Mouse (Mus musculus): ENCODE results near the gene Dync1li1. TPM values are rescaled to one million over a fixed set of nuclear protein-coding genes. Genes with fewer than 3 reads are reported as not detected.
A peak's percentile ranks its signal among the peaks of the same experiment; 100 is the strongest.

The Dync1li1 gene
- polyA plus RNA-seq, 1 experiment from 2014 or later: 44.5 TPM

DNA sequence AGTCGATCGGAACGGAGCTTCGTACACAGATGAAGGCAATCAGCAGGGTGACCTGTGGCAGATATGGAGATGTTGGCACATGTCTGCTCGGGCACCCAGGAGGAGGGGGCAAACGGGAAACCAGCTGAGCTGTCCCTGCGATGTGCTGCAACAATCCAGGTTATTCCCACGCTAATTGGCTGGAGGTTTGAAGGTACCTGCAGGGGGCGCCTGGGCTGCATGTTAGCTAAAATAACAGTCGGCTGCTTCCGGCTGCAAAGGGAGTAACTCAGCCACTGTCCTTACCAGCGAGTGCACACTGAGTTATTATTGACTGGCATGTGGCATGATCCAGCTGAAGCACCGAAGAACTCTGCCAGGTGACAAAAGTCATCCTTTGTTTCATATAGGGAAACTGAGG lies 74.8 kb downstream of the Dync1li1 start:
- Histone ChIP-seq H3K36me3 (ENCODE audit: insufficient read depth, low read length) (no peaks in the 10 kb centered on the region), H3K27ac (ENCODE audit: low read length) (no peak overlapping the region), H3K4me3 (ENCODE audit: low read depth, low read length) (no peak overlapping the region), H3K9ac (replicated peaks; ENCODE audit: low read depth) (no peak overlapping the region), H3K9me3 (ENCODE audit: low read length) (no peaks in the 10 kb centered on the region), H3K4me1 (ENCODE audit: insufficient read depth, low read depth, low read length) (no peaks in the 10 kb centered on the region), H3K27me3 (replicated peaks; ENCODE audit: insufficient read depth, low read length) (no peaks in the 10 kb centered on the region), H3K4me2 (replicated peaks; ENCODE audit: low read depth, low read length) (no peak overlapping the region)
- no peak for ATAC-seq
- WGBS: 60% methylated on average over 13 of the region's 13 CpGs
- TF ChIP-seq EP300 (IDR thresholded peaks at IDR 0.05) (no peak), CTCF (IDR thresholded peaks at IDR 0.05) (peak; percentile 69)
- DNase-seq (ENCODE audit: low spot score): peak; percentile 55

GRCm38 (mm10) chr9:114767030-114767429 lies 78.4 kb downstream of the Dync1li1 start:
- no peaks in the 10 kb centered on the region for H3K9me3 ChIP-seq (ENCODE audit: low read length)
- no peaks in the 10 kb centered on the region for H3K4me1 ChIP-seq (ENCODE audit: insufficient read depth, low read depth, low read length)
- 61% methylated on average over 13 of the region's 13 CpGs for WGBS
- H3K27me3 ChIP-seq (replicated peaks; ENCODE audit: insufficient read depth, low read length): no peaks in the 10 kb centered on the region
- DNase-seq (ENCODE audit: low spot score): no peak
- no peak overlapping the region for H3K4me3 ChIP-seq (ENCODE audit: low read depth, low read length)
- no peak overlapping the region for H3K9ac ChIP-seq (replicated peaks; ENCODE audit: low read depth)
- H3K4me2 ChIP-seq (replicated peaks; ENCODE audit: low read depth, low read length): no peak overlapping the region
- H3K27ac ChIP-seq (ENCODE audit: low read length): no peak overlapping the region
- ATAC-seq: 0 out of 2 replicates have a peak, but pooled peaks have one; percentile 16
- no peaks in the 10 kb centered on the region for H3K36me3 ChIP-seq (ENCODE audit: insufficient read depth, low read length)
- TF ChIP-seq CTCF (IDR thresholded peaks at IDR 0.05) (no peak), EP300 (IDR thresholded peaks at IDR 0.05) (no peak)

DNA sequence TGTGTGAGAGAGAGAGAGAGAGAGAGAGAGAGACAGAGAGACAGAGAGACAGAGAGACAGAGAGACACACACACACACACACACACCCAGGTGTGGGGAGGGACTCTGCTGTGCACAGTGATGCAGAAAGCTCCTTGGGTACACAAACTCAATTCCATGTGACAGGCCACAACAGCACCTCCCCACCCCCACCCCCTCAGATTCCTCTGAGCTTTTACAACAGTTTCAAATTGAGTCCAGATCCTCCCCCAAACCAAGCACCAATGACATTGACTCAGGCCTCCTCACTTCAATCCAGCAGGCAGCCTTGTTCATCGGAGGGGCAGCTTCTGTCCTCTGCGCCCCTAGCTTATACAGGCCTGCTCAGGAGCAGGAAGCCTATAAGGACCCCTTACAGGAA lies 78.9 kb downstream of the Dync1li1 start:
- TF ChIP-seq CTCF (IDR thresholded peaks at IDR 0.05) (no peak), EP300 (IDR thresholded peaks at IDR 0.05) (no peak)
- Histone ChIP-seq H3K4me2 (replicated peaks; ENCODE audit: low read depth, low read length) (no peak overlapping the region), H3K27me3 (replicated peaks; ENCODE audit: insufficient read depth, low read length) (no peaks in the 10 kb centered on the region), H3K36me3 (ENCODE audit: insufficient read depth, low read length) (no peaks in the 10 kb centered on the region), H3K27ac (ENCODE audit: low read length) (0 out of 2 replicates have a peak overlapping the region, but pooled peaks have one; percentile 38), H3K4me3 (ENCODE audit: low read depth, low read length) (no peak overlapping the region), H3K9ac (replicated peaks; ENCODE audit: low read depth) (no peak overlapping the region), H3K4me1 (ENCODE audit: insufficient read depth, low read depth, low read length) (no peaks in the 10 kb centered on the region), H3K9me3 (ENCODE audit: low read length) (no peaks in the 10 kb centered on the region)
- 69% methylated on average over 2 of the region's 2 CpGs for WGBS
- 0 out of 2 replicates have a peak, but pooled peaks have one; percentile 20 for ATAC-seq
- DNase-seq (ENCODE audit: low spot score): no peak

GRCm38 (mm10) chr9:114768066-114768465 lies 79.5 kb downstream of the Dync1li1 start:
- H3K9ac ChIP-seq (replicated peaks; ENCODE audit: low read depth): no peak overlapping the region
- WGBS: 43% methylated on average over 10 of the region's 10 CpGs
- H3K4me1 ChIP-seq (ENCODE audit: insufficient read depth, low read depth, low read length): no peaks in the 10 kb centered on the region
- H3K4me2 ChIP-seq (replicated peaks; ENCODE audit: low read depth, low read length): no peak overlapping the region
- TF ChIP-seq EP300 (IDR thresholded peaks at IDR 0.05) (no peak), CTCF (IDR thresholded peaks at IDR 0.05) (no peak)
- no peaks in the 10 kb centered on the region for H3K36me3 ChIP-seq (ENCODE audit: insufficient read depth, low read length)
- peak; percentile 39 for DNase-seq (ENCODE audit: low spot score)
- 0 out of 2 replicates have a peak overlapping the region, but pooled peaks have one; percentile 38 for H3K27ac ChIP-seq (ENCODE audit: low read length)
- peak; percentile 47; the same call in 1 of the 2 replicates for ATAC-seq
- H3K27me3 ChIP-seq (replicated peaks; ENCODE audit: insufficient read depth, low read length): no peaks in the 10 kb centered on the region
- H3K4me3 ChIP-seq (ENCODE audit: low read depth, low read length): no peak overlapping the region
- no peaks in the 10 kb centered on the region for H3K9me3 ChIP-seq (ENCODE audit: low read length)

GRCm38 (mm10) chr9:114770224-114770623 lies 81.6 kb downstream of the Dync1li1 start:
- no peak overlapping the region for H3K27ac ChIP-seq (ENCODE audit: low read length)
- 84% methylated on average over 4 of the region's 4 CpGs for WGBS
- no peak overlapping the region for H3K4me2 ChIP-seq (replicated peaks; ENCODE audit: low read depth, low read length)
- ATAC-seq (0 out of 2 replicates have a peak, but pooled peaks have one; percentile 27), DNase-seq (ENCODE audit: low spot score) (peak; percentile 39)
- no peak overlapping the region for H3K4me3 ChIP-seq (ENCODE audit: low read depth, low read length)
- no peaks in the 10 kb centered on the region for H3K27me3 ChIP-seq (replicated peaks; ENCODE audit: insufficient read depth, low read length)
- H3K4me1 ChIP-seq (ENCODE audit: insufficient read depth, low read depth, low read length): peaks cover 3% of the 10 kb centered on the region; the same call in 1 of the 2 replicates
- H3K9ac ChIP-seq (replicated peaks; ENCODE audit: low read depth): no peak overlapping the region
- no peaks in the 10 kb centered on the region for H3K36me3 ChIP-seq (ENCODE audit: insufficient read depth, low read length)
- no peak for TF ChIP-seq CTCF (IDR thresholded peaks at IDR 0.05)
- TF ChIP-seq EP300 (IDR thresholded peaks at IDR 0.05): no peak
- no peaks in the 10 kb centered on the region for H3K9me3 ChIP-seq (ENCODE audit: low read length)

GRCm38 (mm10) chr9:114771565-114771964 lies 83.0 kb downstream of the Dync1li1 start:
- WGBS: 88% methylated on average over 7 of the region's 7 CpGs
- ATAC-seq: no peak
- no peak for DNase-seq (ENCODE audit: low spot score)

More at GRCm38 (mm10) chr9:114771565-114771964, 83.0 kb downstream of the Dync1li1 start:
- Histone ChIP-seq H3K9me3 (ENCODE audit: low read length) (no peaks in the 10 kb centered on the region), H3K27ac (ENCODE audit: low read length) (no peak overlapping the region), H3K36me3 (ENCODE audit: insufficient read depth, low read length) (no peaks in the 10 kb centered on the region), H3K27me3 (replicated peaks; ENCODE audit: insufficient read depth, low read length) (no peaks in the 10 kb centered on the region), H3K4me2 (replicated peaks; ENCODE audit: low read depth, low read length) (no peak overlapping the region), H3K4me3 (ENCODE audit: low read depth, low read length) (no peak overlapping the region), H3K9ac (replicated peaks; ENCODE audit: low read depth) (no peak overlapping the region), H3K4me1 (ENCODE audit: insufficient read depth, low read depth, low read length) (peaks cover 7% of the 10 kb centered on the region; the same call in 1 of the 2 replicates)
- TF ChIP-seq EP300 (IDR thresholded peaks at IDR 0.05) (no peak), CTCF (IDR thresholded peaks at IDR 0.05) (no peak)

Other genes starting within 250 kb of the Dync1li1 start
- not detected in 2 replicates for gene Ccr4, start 183.9 kb upstream of the Dync1li1 start, polyA plus RNA-seq (2015; fragmentation: Nextera tagmentation; extraction: Ambion mirVana)
- 0.33 TPM in 1 of 2 replicates, not detected in the other for gene C130032M10Rik, start 173.1 kb upstream of the Dync1li1 start, polyA plus RNA-seq (2015; fragmentation: Nextera tagmentation; extraction: Ambion mirVana)
- 0.30 and 0.32 TPM in 2 replicates for gene Trim71, start 124.4 kb upstream of the Dync1li1 start, polyA plus RNA-seq (2015; fragmentation: Nextera tagmentation; extraction: Ambion mirVana)
- 30.8 and 34.1 TPM in 2 replicates for gene Cnot10, start 48.6 kb upstream of the Dync1li1 start, polyA plus RNA-seq (2015; fragmentation: Nextera tagmentation; extraction: Ambion mirVana)
- 85.5 and 88.8 TPM in 2 replicates for gene Cmtm6, start 42.3 kb downstream of the Dync1li1 start, polyA plus RNA-seq (2015; fragmentation: Nextera tagmentation; extraction: Ambion mirVana)
- gene Cmtm7, start 93.1 kb downstream of the Dync1li1 start, polyA plus RNA-seq (2015; fragmentation: Nextera tagmentation; extraction: Ambion mirVana): 65.0 and 74.8 TPM in 2 replicates
- 130 and 147 TPM in 2 replicates for gene Cmtm8, start 155.4 kb downstream of the Dync1li1 start, polyA plus RNA-seq (2015; fragmentation: Nextera tagmentation; extraction: Ambion mirVana)
- gene Gpd1l, start 245.2 kb downstream of the Dync1li1 start, polyA plus RNA-seq (2015; fragmentation: Nextera tagmentation; extraction: Ambion mirVana): 12.7 and 13.7 TPM in 2 replicates